Mouse (Mus musculus) kidney, embryonic 14.5 days (tissue): ENCODE data around the gene Uimc1. TPM values are rescaled to one million over a fixed set of nuclear protein-coding genes. Genes with fewer than 3 reads are reported as not detected.
"Not testable (repeated sequence)": the region's sequence is repeated elsewhere in the genome, so short reads cannot be mapped to it uniquely, and the experiment has no call there.

Experiments used
- ATAC-seq: fragments of 200-750 bp; cut with Nextera tagmentation; 2 replicates; pipeline ENCODE4 v1.8.0; 2017; ENCODE audit warnings: moderate number of reproducible peaks, mild to moderate bottlenecking, moderate TSS enrichment, moderate library complexity; ENCODE audit not compliant: low FRiP score, low TSS enrichment
- H3K27ac ChIP-seq: fragments of 300-500 bp; sonication (generic); 2 replicates; pipeline ENCODE4 v1.5.1; 2014; ENCODE audit warnings: low read depth, mild to moderate bottlenecking, low read length, moderate library complexity, mixed read lengths
- H3K27me3 ChIP-seq: fragments of 300-500 bp; sonication (generic); 2 replicates; pipeline ENCODE4 v1.6.1; 2014; ENCODE audit warnings: mild to moderate bottlenecking, low read length; ENCODE audit not compliant: control insufficient read depth, insufficient read depth
- H3K36me3 ChIP-seq: fragments of 300-500 bp; sonication (generic); 2 replicates; pipeline ENCODE4 v1.6.1; 2014; ENCODE audit warnings: low read length, mixed read lengths; ENCODE audit not compliant: control insufficient read depth, insufficient read depth
- H3K4me1 ChIP-seq: fragments of 300-500 bp; sonication (generic); 2 replicates; pipeline ENCODE4 v1.6.1; 2014; ENCODE audit warnings: low read length, mixed read lengths; ENCODE audit not compliant: control insufficient read depth, insufficient read depth
- H3K4me2 ChIP-seq: fragments of 300-500 bp; sonication (generic); replicated peaks from 2 replicates; pipeline ENCODE4 v1.6.1; 2014; ENCODE audit warnings: low read depth, mild to moderate bottlenecking, low read length
- H3K4me3 ChIP-seq: fragments of 300-500 bp; sonication (generic); 2 replicates; pipeline ENCODE4 v1.5.1; 2014; ENCODE audit warnings: mild to moderate bottlenecking, low read length
- H3K9ac ChIP-seq: fragments of 300-500 bp; sonication (generic); 2 replicates; pipeline ENCODE4 v1.6.1; 2014; ENCODE audit warnings: low read depth, mild to moderate bottlenecking, low read length, moderate library complexity
- H3K9me3 ChIP-seq: fragments of 300-500 bp; sonication (generic); 2 replicates; pipeline ENCODE4 v1.6.1; 2016; ENCODE audit warnings: low read length; ENCODE audit not compliant: control insufficient read depth
- WGBS: fragments of 180-500 bp; shearing (Covaris S2); extraction: QIAGEN DNeasy Blood & Tissue Kit; methylation state at CpG from one replicate; pipeline ENCODE4 v1.1.7; 2014; 5-methylcytosine and 5-hydroxymethylcytosine counted together
- polyA plus RNA-seq: library from polyadenylated mRNA; unstranded; fragments of >200 nt; fragmentation: Nextera tagmentation; extraction: Ambion mirVana; gene quantifications from 2 replicates; pipeline ENCODE4 v1.2.1, GENCODE M21; 2014

Uimc1 gene
- polyA plus RNA-seq, 1 experiment from 2014 or later = 29.6 TPM

DNA sequence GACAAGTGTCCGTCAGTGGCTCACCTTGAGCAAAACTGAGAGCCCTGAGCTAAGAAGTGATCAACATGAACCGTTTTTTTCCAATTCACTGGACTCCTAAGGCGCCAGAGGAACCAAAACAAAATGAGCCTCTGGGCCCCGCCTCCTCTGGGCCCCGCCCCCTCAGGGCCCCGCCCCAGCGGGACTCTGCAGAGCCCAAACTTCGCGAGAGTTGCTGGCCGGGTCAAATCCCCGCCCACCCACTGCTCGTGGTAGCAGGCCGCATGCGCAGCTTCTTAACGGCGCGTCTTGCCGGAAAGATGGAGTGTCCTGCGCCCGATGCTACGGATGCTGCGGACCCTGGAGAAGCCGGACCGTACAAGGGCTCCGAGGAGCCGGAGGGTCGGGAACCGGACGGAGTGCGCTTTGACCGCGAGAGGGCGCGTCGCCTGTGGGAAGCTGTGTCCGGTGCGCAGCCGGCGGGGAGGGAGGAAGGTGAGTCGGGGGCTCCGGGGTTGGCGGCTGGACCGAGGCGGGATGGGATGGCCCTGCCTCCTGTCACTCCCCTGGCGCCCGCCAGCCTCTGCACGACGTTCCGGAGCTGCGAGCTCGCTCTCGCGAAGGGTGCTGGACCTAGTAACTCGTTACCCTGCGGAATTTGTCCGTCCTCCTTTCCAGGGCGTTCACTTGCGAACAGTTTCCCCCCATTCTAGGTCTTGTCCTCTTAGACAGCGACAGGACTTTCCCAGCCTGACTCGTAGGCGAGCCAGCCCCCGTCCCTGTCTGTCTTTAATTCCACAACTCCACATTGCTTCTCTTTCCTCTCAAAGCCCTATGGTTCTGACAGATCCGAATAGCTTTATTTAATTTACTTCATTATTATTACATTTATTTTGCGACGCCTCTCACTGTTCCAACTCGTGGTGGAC is 5.2 kb upstream of the Uimc1 start, which contains the start of gene Zfp346:
Gene Zfp346, plus strand, starts transcription at position 267 of the 908 bp plus-strand sequence.
- H3K9ac ChIP-seq = peak within 1 kb of the TSS; percentile 79
- peaks cover 7% of the 10 kb centered on the region; the same call in 1 of the 2 replicates for H3K4me1 ChIP-seq
- ATAC-seq = peak; percentile 94
- no peaks in the 10 kb centered on the region for H3K27me3 ChIP-seq
- peaks cover 13% of the 10 kb centered on the region; the same call in 1 of the 2 replicates for H3K36me3 ChIP-seq
- H3K9me3 ChIP-seq = no peaks in the 10 kb centered on the region
- H3K27ac ChIP-seq = peak within 1 kb of the TSS; percentile 85
- WGBS = under 1% methylated on average over 66 of the region's 66 CpGs
- peak within 1 kb of the TSS; percentile 88 for H3K4me3 ChIP-seq
- H3K4me2 ChIP-seq = peak within 1 kb of the TSS; percentile 84

DNA sequence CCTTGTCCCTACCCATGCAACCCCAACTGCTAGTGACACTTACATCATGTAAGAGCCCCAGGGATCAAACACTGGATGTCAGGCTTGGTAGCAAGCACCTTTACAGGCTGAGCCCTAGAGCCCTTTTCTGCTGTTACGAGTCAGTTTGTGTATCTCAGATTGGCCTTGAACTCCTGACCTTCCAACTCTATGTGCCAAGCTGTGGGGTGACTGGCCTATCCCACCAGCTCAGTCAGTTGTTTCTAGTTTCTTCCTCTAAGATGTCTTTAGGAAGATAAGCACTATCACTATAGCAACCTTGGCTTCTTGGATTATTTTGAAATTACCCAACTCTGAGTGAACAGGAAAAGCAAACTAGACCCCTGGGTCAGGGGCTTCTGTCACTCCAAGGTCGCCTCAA is 3.3 kb upstream of the Uimc1 start:
- H3K4me3 ChIP-seq = no peak overlapping the region
- H3K27ac ChIP-seq = no peak overlapping the region
- no peaks in the 10 kb centered on the region for H3K9me3 ChIP-seq
- H3K4me1 ChIP-seq = peaks cover 9% of the 10 kb centered on the region; the same call in 1 of the 2 replicates
- H3K36me3 ChIP-seq = peaks cover 4% of the 10 kb centered on the region; the same call in 1 of the 2 replicates
- H3K4me2 ChIP-seq = no peak overlapping the region
- no peak for ATAC-seq
- WGBS = 75% methylated on average over 2 of the region's 2 CpGs
- no peak overlapping the region for H3K9ac ChIP-seq
- no peaks in the 10 kb centered on the region for H3K27me3 ChIP-seq

DNA sequence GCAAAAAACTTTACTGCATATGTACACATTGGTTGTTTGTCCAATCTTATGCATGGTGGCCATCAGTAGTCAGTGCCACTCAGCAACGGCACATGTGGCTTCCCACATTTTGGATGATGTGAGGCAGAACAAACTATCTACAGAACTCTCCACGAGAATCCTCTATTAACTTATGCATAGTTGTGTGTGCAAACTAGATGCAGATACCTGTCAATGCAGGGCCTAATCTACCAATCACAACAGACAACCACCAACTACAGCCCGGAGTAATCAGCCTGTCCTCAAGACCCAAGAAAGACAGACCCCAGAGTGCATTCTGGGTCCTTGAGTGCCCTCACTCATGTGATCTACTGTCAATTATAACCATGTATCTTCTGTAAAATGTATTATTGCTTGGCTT is 2.3 kb upstream of the Uimc1 start:
- Histone ChIP-seq H3K27ac (no peak overlapping the region), H3K4me2 (no peak overlapping the region), H3K4me1 (peaks cover 9% of the 10 kb centered on the region; the same call in 1 of the 2 replicates), H3K9ac (no peak overlapping the region), H3K27me3 (no peaks in the 10 kb centered on the region), H3K36me3 (no peaks in the 10 kb centered on the region; the same call in 1 of the 2 replicates), H3K4me3 (no peak overlapping the region), H3K9me3 (no peaks in the 10 kb centered on the region)
- no peak for ATAC-seq
- 96% methylated on average over 3 of the region's 3 CpGs for WGBS

DNA sequence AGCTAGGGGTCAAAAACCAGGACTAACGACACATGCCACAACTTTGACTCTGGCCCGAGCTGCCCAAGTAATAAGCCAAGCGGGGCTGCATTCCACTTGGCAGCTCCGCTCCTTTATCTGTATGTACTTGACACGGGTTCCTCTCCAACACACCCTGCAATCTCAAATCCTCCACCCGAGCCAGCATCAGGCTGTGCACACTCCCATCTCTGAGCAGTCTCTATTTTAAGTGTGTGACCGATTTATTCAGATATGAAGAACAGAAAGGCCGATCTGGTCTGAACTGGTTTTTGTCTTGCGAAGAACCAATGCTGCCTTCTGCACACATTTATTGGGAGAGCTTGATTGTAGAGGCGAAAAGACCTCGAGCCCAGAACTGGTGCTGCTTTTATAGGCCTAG is 1.5 kb upstream of the Uimc1 start:
- Histone ChIP-seq H3K27ac (no peak overlapping the region), H3K9me3 (no peaks in the 10 kb centered on the region), H3K36me3 (no peaks in the 10 kb centered on the region), H3K9ac (no peak overlapping the region), H3K4me1 (peaks cover 9% of the 10 kb centered on the region; the same call in 1 of the 2 replicates), H3K4me2 (no peak overlapping the region), H3K4me3 (no peak overlapping the region), H3K27me3 (no peaks in the 10 kb centered on the region)
- 94% methylated on average over 11 of the region's 11 CpGs for WGBS
- ATAC-seq = no peak

DNA sequence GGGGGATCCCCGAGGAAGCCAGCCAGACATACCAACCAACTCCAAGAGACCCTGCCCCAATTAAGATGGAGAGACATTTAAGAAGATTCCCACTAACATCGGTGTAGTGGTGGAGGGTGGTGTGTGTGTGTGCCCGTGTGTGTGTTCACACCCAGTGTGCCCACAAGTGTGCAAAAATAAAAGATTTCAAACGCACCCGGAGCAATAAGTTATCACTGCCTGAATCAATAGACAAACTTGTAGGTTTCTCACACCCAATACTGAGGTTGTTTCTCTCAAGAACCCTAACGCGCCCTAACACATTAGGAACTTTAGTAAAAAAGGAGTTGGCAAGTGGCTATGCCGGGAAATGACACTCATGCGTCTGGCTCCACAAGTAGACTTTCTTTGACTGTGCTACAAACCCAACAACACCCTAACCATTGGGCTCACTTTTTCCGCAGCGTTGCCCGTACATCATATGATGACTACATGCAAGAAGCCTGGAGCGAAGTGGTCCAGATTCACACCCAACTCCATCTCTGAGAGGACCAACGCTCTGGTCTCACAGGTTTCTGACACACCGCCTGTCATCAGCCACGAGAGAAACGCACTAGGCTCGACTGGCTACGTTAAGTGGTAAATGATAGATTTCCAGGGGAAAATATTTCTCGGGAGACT is 904 bp downstream of the Uimc1 start:
- Histone ChIP-seq H3K4me1 (0 out of 2 replicates have a peak, but pooled peaks cover 2% of the 10 kb centered on the region), H3K4me3 (peak overlapping the region; percentile 56), H3K9ac (peak overlapping the region; percentile 77), H3K27me3 (no peaks in the 10 kb centered on the region), H3K9me3 (no peaks in the 10 kb centered on the region), H3K4me2 (peak overlapping the region; percentile 59), H3K36me3 (no peaks in the 10 kb centered on the region), H3K27ac (no peak overlapping the region)
- WGBS = 37% methylated on average over 20 of the region's 20 CpGs
- no peak for ATAC-seq

DNA sequence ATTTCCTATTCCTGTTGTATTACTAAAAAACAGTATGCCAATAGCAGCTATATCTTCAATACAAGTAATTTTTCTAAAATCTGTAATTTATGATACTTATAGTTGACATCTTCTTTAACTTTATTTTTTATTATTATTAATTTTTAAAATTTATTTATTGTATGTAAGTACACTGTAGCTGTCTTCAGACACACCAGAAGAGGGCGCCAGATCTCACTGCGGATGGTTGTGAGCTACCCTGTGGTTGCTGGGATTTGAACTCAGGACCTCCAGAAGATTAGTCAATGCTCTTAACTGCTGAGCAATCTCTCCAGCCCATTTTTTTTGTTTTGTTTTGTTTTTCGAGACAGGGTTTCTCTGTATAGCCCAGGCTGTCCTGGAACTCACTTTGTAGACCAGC is 2.3 kb downstream of the Uimc1 start:
- not testable (repeated sequence) for H3K4me1 ChIP-seq, H3K36me3 ChIP-seq, H3K9me3 ChIP-seq, H3K27me3 ChIP-seq, ATAC-seq, H3K4me2 ChIP-seq, H3K4me3 ChIP-seq, H3K27ac ChIP-seq, H3K9ac ChIP-seq
- 90% methylated on average over 3 of the region's 3 CpGs for WGBS

DNA sequence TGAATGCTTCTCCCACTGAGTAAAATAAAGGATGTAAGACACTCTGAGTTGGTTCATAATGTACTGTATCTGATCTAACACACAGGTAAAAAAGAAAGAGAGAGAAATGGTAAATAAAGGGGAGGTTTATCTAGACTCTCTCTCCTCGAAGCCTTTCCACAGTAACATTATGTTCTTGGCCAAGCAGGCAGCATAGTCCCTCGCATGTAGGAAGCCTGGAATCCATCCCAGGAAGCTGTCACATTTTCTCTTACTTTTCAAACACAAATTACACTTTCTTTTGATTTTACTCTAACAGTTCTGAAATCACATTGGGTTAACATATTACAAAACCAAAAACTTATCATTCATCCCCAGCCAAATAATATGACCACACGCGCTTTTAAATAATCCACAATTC is 7.5 kb downstream of the Uimc1 start:
- Histone ChIP-seq H3K9me3 (no peaks in the 10 kb centered on the region), H3K9ac (no peak overlapping the region), H3K4me3 (no peak overlapping the region), H3K4me1 (no peaks in the 10 kb centered on the region), H3K36me3 (peaks cover 9% of the 10 kb centered on the region; the same call in 1 of the 2 replicates), H3K27me3 (no peaks in the 10 kb centered on the region), H3K27ac (no peak overlapping the region), H3K4me2 (no peak overlapping the region)
- ATAC-seq = no peak
- 90% methylated on average over 4 of the region's 4 CpGs for WGBS

DNA sequence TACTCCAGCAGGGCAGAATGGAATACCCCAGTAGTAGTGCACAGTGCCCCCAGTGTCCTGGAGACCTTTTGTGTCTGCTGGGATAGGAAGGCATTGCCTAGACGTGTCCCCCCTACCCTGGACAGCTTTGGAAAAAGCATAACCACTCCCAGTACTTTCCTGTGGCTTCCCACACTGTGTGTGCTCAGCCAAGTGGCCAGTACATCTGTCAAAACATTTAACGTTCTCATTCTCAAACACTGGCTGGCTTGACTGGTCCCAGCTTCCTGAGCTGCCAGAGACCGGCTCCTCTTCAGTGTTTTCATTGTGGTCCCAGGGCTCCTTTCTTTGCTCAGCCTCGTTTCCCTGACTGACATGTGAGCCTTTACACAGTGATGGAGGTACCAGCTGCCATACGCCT is 24.5 kb downstream of the Uimc1 start:
- no peaks in the 10 kb centered on the region for H3K9me3 ChIP-seq
- no peaks in the 10 kb centered on the region for H3K27me3 ChIP-seq
- H3K27ac ChIP-seq = no peak overlapping the region
- no peaks in the 10 kb centered on the region for H3K4me1 ChIP-seq
- 59% methylated on average over 5 of the region's 5 CpGs for whole genome bisulfite sequencing
- H3K9ac ChIP-seq = no peak overlapping the region
- no peak overlapping the region for H3K4me2 ChIP-seq
- peaks cover 14% of the 10 kb centered on the region for H3K36me3 ChIP-seq
- ATAC-seq = no peak
- H3K4me3 ChIP-seq = no peak overlapping the region

DNA sequence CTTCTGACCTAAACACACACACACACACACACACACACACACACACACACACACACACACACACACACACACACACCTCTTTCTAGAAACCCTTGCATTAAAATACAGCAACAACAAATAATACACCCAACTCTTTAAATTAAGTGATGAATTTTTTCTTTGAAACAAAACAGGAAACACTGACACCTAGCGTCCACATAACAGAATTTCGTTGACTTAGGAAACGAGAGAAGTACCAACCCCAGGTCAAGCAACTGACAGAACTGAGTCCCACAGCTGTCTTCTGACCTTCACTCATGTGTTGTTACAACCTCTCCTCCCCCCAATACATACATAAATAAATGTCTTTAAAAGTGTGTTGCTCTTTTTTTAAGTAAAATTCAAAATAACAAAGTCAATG is 28.8 kb downstream of the Uimc1 start:
- WGBS = 0% methylated on average over 3 of the region's 3 CpGs
- no peak overlapping the region for H3K9ac ChIP-seq
- peaks cover 14% of the 10 kb centered on the region for H3K36me3 ChIP-seq
- no peaks in the 10 kb centered on the region for H3K4me1 ChIP-seq
- ATAC-seq = no peak
- H3K4me3 ChIP-seq = no peak overlapping the region
- no peak overlapping the region for H3K4me2 ChIP-seq
- no peaks in the 10 kb centered on the region for H3K27me3 ChIP-seq
- no peaks in the 10 kb centered on the region for H3K9me3 ChIP-seq
- H3K27ac ChIP-seq = no peak overlapping the region
